Mouse (Mus musculus) spleen, adult 2 months (tissue): ENCODE data around the gene Atp6v0a4. TPM values are rescaled to one million over a fixed set of nuclear protein-coding genes. Genes with fewer than 3 reads are reported as not detected.

ENCODE experiments used
- DNase-seq, 2 experiments: peaks; one replicate each; pipeline versions ENCODE4 v3.0.0 to v3.0.0-alpha.2; 2012 to 2021; ENCODE audit warnings: low spot score in 2 of 2, low read depth in 1 of 2
- H3K27ac ChIP-seq: fragments of 200-500 bp; 2 replicates; pipeline ENCODE4 v1.5.1; 2012; ENCODE audit warnings: low read length, inconsistent platforms; ENCODE audit not compliant: insufficient read depth
- H3K27me3 ChIP-seq: fragments of 200-500 bp; 2 replicates; pipeline ENCODE4 v1.6.1; 2012; ENCODE audit warnings: mild to moderate bottlenecking, moderate library complexity, low read length, inconsistent platforms; ENCODE audit not compliant: control insufficient read depth, insufficient read depth
- H3K36me3 ChIP-seq: fragments of 200-500 bp; 2 replicates; pipeline ENCODE4 v1.6.1; 2012; ENCODE audit warnings: mild to moderate bottlenecking, low read length, inconsistent platforms; ENCODE audit not compliant: control insufficient read depth, insufficient read depth
- H3K4me1 ChIP-seq: fragments of 200-500 bp; 2 replicates; pipeline ENCODE4 v1.6.1; 2011; ENCODE audit warnings: inconsistent platforms; ENCODE audit not compliant: control insufficient read depth, insufficient read depth, insufficient read length
- H3K4me3 ChIP-seq: fragments of 200-500 bp; 2 replicates; pipeline ENCODE4 v1.5.1; 2011; ENCODE audit warnings: mild to moderate bottlenecking, inconsistent platforms; ENCODE audit not compliant: insufficient read depth, insufficient read length; ENCODE audit errors: extremely low read depth
- CTCF ChIP-seq: fragments of 200-500 bp; IDR thresholded peaks from 2 replicates; pipeline ENCODE4 v1.5.1; 2011; ENCODE audit warnings: mild to moderate bottlenecking, inconsistent platforms; ENCODE audit not compliant: insufficient read depth, insufficient read length, insufficient replicate concordance; ENCODE audit errors: extremely low read depth
- POLR2A ChIP-seq: fragments of 200-500 bp; IDR thresholded peaks from 2 replicates; pipeline ENCODE4 v1.6.1; 2011; ENCODE audit warnings: low read depth, low read length, inconsistent platforms
- WGBS: fragments of 180-500 bp; shearing (Covaris S2); methylation state at CpG from one replicate; pipeline ENCODE4 v1.1.7; 2018; 5-methylcytosine and 5-hydroxymethylcytosine counted together
- polyA plus RNA-seq: library from polyadenylated mRNA; depleted of rRNA; stranded (reverse); fragments of >200 nt; gene quantifications from 2 replicates; pipeline ENCODE4 v1.2.3, GENCODE M21; 2012

The Atp6v0a4 gene
- polyA plus RNA-seq, 1 experiment: 0.41 TPM

DNA sequence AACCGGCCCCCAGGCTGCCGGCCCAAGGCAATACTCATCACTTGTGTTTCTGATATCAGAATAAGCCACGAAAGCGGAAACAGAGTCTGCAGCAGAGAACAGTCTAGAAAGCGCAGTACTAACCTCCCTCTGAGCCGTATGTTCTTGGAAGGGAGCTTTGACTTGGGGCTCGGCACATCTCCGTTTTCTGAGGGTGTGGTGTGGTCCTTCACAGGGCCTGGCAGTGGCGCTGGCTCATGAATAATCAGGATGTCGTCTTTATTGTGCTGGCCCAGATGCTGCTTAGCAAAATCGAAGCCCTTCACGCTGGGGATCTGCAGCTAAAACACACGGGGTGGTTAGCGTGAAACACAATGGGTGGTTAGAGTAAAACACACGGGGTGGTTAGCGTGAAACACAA is 33.5 kb upstream of the Atp6v0a4 start:
- 94% methylated on average over 16 of the region's 16 CpGs for WGBS
- H3K36me3 ChIP-seq: no peaks in the 10 kb centered on the region
- no peaks in the 10 kb centered on the region for H3K4me1 ChIP-seq
- H3K4me3 ChIP-seq: no peak overlapping the region
- DNase-seq: no peak
- H3K27me3 ChIP-seq: no peaks in the 10 kb centered on the region
- no peak overlapping the region for H3K27ac ChIP-seq
- TF ChIP-seq POLR2A (no peak), CTCF (no peak)

DNA sequence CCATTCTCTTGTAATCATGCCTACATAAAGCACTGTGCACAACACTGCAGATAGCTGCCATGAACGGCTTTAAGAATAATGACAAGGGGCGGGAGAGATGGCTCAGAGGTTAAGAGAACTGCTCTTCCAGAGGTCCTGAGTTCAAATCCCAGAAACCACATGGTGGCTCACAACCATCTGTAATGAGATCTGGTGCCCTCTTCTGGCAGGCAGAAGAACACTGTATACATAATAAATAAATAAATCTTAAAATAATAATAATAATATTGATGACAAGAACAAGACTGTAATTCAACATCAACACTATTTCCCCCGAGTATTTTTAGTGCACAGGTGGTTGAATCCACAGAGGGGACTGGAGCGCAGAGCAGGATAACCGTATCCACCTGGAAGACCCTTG is 31.8 kb upstream of the Atp6v0a4 start:
- TF ChIP-seq CTCF: no peak
- TF ChIP-seq POLR2A: no peak
- Histone ChIP-seq H3K4me3 (no peak overlapping the region), H3K4me1 (no peaks in the 10 kb centered on the region), H3K27ac (no peak overlapping the region), H3K36me3 (no peaks in the 10 kb centered on the region), H3K27me3 (no peaks in the 10 kb centered on the region)
- 92% methylated on average over 5 of the region's 5 CpGs for WGBS
- DNase-seq: no peak

GRCm38 (mm10) chr6:38152305-38152704 is 27.9 kb upstream of the Atp6v0a4 start:
- DNase-seq: no peak
- no peak for TF ChIP-seq POLR2A
- TF ChIP-seq CTCF: no peak
- Histone ChIP-seq H3K4me1 (no peaks in the 10 kb centered on the region), H3K27ac (no peak overlapping the region), H3K27me3 (no peaks in the 10 kb centered on the region), H3K4me3 (no peak overlapping the region), H3K36me3 (no peaks in the 10 kb centered on the region)
- 90% methylated on average over 11 of the region's 11 CpGs for WGBS

GRCm38 (mm10) chr6:38149483-38149882 is 25.1 kb upstream of the Atp6v0a4 start:
- Histone ChIP-seq H3K4me3 (no peak overlapping the region), H3K27me3 (no peaks in the 10 kb centered on the region), H3K27ac (no peak overlapping the region), H3K36me3 (no peaks in the 10 kb centered on the region), H3K4me1 (no peaks in the 10 kb centered on the region)
- DNase-seq: no peak
- 95% methylated on average over 19 of the region's 19 CpGs for WGBS
- no peak for TF ChIP-seq CTCF
- TF ChIP-seq POLR2A: no peak

DNA sequence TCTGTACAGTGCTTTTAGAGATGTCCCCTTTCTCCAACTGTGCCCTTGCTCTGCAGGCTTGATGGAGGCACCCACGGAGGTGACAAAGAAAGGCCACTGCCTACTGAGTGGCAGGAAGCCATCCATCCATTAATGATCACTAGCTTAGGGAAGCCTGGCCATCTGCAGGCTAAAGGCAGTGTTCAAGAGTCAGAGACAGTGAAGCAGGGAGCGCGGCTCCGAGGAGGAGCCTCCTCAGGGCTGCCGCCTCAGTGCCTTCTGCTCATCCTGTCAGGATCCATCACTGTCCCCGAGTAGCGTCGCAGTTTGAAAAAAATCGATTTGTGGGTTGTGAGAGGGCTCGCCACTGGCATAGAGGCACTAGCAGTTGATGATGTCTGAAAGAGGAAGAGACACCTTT is 24.2 kb upstream of the Atp6v0a4 start:
- TF ChIP-seq POLR2A (no peak), CTCF (no peak)
- H3K4me3 ChIP-seq: no peak overlapping the region
- 90% methylated on average over 10 of the region's 10 CpGs for WGBS
- H3K27ac ChIP-seq: no peak overlapping the region
- H3K27me3 ChIP-seq: no peaks in the 10 kb centered on the region
- no peaks in the 10 kb centered on the region for H3K36me3 ChIP-seq
- H3K4me1 ChIP-seq: no peaks in the 10 kb centered on the region
- no peak for DNase-seq

DNA sequence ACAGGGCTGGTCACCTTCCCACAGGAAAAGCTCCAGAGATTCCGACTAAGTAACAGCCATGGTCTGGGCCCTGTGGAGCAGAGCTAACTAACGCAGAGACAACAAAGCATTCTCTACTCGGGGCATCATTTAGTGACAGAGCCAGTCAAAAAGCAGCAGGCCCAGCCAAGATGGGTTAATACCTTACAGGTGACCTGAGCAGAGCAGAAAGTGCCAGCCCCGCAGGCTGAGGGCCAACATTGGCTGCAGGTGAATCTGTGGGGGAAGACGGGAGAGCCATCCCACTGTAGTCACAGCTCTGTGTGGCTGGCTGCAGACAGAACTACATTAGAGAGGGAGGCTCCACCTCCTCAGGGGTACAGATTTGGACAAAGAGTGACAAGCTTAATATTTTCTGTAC is 22.9 kb upstream of the Atp6v0a4 start:
- Histone ChIP-seq H3K4me1 (no peaks in the 10 kb centered on the region), H3K4me3 (no peak overlapping the region), H3K27ac (no peak overlapping the region), H3K36me3 (no peaks in the 10 kb centered on the region), H3K27me3 (no peaks in the 10 kb centered on the region)
- no peak for DNase-seq
- 94% methylated on average over 5 of the region's 5 CpGs for WGBS
- TF ChIP-seq CTCF (no peak), POLR2A (no peak)

DNA sequence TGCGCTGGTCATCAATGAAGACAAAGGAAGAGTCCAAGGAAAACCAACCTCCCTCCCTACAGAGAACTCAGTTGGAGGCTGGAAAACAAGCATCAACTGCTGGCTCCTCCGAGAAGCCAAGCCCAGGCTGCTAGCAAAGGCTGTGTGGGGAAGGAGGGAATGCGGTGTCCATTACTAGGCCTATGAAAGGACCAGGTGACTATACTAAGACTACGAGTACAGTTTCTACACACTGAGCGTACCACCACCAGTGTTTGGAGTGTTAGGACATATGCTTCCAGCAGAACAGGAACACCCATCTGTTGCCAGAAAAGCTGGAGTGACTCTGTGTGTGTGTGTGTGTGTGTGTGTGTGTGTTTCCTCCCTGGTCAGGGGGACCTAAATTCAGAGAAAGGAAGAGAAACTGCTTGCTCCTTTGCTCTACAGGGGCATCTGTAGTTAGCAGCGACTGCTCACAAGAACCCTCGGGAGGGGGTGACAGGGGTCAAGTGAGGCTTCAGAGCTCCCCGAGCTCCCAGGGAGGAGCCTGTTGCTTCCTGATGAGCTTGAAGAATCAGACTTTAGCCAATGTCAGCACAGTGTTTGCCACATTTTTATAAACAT is 21.2 kb upstream of the Atp6v0a4 start:
- H3K36me3 ChIP-seq: no peaks in the 10 kb centered on the region
- TF ChIP-seq CTCF: no peak
- no peak for TF ChIP-seq POLR2A
- no peak overlapping the region for H3K27ac ChIP-seq
- DNase-seq: no peak
- 73% methylated on average over 8 of the region's 8 CpGs for WGBS
- no peaks in the 10 kb centered on the region for H3K4me1 ChIP-seq
- no peaks in the 10 kb centered on the region for H3K27me3 ChIP-seq
- no peak overlapping the region for H3K4me3 ChIP-seq
